Mouse (Mus musculus): ENCODE results near the gene Prrt1.

Prrt1 gene

DNA sequence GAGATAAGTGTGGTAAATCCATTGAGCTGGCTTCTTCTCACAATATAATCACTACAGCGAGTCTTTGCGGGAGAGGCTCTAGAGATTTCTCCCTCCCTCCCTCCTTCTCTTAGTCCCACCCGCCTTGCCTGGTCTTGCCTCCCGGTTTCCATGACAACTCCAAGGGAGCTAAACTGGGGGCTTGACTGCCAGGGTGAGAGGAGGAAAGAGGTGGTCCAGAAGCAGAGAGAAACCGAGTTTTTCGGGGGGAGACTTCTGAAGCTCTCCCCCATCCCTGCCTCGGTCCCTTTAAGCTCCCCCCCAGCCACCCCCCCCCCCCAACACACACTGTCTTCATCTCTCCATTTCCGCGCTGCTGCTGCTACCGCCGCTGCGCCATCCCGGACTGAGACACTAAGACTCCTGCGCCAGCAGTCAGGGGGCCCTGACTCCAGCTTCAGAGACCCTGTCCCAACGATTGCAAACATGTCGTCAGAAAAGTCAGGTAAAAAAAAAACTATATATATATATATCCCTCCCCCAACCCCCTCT lies at the start of gene Prrt1:
Gene Prrt1, plus strand, starts transcription at position 313 of the 531 bp plus-strand sequence.
- peak in 1 of 2 experiments; percentile 40 for DNase-seq

DNA sequence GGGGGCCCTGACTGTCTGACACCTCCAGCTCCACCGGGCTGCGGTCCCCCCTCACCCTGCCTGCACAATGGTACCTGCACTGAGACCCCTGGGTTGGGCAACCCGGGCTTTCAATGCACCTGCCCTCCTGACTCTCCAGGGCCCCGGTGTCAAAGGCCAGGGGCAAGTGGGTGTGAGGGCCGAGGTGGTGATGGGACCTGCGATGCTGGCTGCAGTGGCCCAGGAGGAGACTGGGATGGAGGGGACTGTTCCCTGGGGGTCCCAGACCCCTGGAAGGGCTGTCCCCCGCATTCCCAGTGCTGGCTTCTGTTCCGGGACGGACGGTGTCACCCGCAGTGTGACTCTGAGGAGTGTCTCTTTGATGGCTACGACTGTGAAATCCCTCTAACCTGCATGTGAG lies 46.8 kb upstream of the Prrt1 start:
- peak in 1 of 2 experiments; percentile 33 for DNase-seq

DNA sequence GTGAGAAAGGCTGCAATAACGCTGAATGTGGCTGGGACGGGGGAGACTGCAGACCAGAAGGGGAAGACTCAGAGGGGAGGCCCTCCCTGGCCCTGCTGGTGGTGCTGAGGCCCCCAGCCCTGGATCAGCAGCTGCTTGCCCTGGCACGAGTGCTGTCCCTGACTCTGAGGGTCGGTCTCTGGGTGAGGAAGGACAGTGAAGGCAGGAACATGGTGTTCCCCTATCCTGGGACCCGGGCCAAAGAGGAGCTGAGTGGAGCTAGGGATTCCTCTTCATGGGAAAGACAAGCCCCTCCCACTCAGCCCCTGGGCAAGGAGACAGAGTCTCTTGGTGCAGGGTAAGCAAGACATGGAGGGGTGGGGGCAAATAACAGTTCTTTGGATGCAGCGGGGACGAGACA lies 45.9 kb upstream of the Prrt1 start:
- DNase-seq, result peak in 1 of 2 experiments; percentile 51

DNA sequence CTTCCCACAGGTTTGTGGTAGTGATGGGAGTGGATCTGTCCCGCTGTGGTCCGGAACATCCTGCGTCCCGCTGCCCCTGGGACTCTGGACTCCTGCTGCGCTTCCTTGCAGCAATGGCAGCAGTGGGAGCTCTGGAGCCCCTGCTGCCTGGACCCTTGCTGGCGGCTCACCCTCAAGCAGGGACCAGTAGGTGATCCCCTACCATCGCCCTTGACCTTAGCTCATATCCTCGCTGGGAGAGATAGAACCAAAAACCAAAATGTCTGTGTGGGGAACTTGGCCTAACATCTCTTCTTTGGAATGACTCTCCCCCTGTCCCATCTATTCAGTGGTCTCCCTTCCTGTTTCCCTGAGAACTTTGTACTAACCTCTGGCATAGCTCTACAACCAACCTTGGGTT lies 45.5 kb upstream of the Prrt1 start:
- DNase-seq, result no peak

DNA sequence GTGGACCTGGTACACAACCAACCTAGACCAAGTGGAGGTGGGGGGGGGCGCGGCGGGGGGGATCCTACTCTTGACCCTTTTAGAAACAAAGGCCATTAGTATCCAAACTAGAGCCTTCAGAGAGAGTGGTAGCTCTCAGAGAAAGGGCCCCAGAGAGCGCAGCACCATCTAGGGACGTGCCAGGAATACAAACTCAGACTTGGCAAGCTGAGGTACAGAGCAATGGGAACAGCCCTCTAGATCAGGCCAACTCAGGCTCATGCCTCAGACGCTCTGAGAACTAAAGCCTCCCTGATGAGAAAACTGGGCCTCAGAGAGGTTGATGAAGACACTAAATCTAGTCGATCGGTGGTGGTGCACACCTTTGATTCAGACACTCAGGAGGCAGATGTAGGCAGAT lies 44.2 kb upstream of the Prrt1 start:
- no peak for DNase-seq

DNA sequence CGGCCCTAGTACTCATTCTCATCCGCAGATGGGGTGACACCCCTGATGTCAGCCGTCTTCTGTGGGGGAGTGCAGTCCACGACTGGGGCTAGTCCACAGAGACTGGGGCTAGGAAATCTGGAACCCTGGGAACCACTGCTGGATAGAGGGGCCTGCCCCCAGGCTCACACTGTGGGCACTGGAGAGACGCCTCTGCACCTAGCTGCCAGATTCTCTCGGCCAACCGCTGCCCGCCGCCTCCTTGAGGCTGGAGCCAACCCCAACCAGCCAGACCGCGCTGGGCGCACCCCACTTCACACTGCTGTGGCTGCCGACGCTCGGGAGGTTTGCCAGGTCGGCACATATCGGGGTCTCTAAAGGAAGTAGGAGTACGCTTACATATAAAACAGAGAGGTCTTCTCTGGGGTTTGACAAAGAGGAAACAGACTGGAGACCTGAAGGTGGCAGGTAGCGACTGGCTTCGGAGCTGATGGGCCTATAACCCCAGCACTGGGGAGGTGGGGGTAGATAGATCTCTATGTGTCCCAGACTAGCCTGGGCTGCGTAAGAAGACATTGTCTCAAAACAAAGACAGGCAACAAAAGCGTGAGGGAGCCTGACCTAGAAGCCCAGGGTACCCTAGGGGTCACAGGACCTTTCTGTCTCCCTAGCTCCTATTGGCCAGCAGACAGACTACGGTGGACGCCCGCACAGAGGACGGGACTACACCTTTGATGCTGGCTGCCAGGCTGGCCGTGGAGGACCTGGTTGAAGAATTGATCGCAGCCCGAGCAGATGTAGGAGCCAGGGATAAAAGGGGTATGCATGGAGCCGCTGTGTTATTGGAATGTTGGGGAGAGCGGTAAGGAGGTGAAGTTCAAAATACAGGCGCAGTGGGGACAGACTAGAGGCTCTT lies 43.2 kb upstream of the Prrt1 start:
- peak in 1 of 2 experiments; percentile 41 for DNase-seq

DNA sequence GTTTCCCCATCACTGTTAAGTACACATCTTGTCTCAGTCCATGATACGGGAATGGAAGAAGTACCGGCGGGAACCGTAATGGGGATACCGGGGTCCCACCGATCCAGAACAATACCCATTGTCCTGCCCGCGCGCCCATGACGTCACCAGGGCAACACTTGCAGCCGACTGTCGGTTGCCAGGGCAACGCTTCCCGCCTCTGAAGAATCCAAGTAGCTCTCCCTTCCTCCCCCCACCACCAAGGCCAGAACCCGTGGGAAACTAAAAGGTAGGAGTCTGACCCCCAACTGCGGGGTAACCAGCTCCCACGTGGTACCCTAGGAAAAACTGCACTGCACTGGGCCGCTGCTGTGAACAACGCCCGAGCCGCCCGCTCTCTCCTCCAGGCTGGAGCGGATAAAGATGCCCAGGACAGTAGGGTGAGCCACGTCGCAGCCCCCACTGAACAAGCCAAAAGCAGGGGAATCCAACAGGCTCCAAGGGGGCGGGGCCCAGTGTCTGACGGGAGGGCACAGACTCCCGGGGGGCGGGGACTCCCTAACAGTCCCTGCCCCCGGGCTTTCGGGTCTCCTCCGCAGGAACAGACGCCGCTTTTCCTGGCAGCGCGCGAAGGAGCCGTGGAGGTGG lies 42.4 kb upstream of the Prrt1 start:
- peak; percentile 93 to 94 for DNase-seq

DNA sequence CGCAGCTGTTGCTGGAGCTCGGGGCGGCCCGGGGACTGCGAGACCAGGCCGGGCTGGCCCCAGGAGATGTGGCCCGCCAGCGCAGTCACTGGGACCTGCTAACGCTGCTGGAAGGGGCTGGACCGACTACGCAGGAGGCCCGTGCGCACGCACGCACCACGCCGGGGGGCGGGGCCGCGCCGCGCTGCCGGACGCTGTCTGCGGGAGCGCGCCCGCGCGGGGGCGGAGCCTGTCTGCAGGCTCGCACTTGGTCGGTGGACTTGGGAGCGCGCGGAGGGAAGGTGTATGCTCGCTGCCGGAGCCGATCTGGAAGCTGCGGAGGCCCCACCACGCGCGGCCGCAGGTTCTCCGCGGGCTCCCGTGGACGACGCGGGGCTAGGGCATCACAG lies 41.9 kb upstream of the Prrt1 start:
- DNase-seq, result peak; percentile 97 to 99

DNA sequence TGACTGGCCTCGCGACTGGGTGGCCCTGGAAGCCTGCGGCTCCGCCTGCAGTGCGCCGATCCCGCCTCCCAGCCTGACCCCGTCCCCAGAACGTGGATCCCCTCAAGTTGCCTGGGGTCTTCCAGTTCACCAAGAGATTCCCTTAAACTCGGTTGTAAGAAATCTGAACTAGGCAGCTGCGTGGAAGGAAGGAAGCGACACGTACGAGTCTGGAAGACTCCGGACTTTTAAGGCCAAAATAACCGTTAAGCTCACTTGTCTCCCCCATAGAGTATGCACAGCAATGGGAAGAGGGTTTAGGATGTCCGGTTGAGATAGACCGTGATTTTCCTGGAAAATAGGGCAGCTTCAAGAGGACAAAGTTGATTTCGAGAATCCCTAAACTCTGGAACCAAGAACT lies 41.5 kb upstream of the Prrt1 start:
- DNase-seq, result no peak

DNA sequence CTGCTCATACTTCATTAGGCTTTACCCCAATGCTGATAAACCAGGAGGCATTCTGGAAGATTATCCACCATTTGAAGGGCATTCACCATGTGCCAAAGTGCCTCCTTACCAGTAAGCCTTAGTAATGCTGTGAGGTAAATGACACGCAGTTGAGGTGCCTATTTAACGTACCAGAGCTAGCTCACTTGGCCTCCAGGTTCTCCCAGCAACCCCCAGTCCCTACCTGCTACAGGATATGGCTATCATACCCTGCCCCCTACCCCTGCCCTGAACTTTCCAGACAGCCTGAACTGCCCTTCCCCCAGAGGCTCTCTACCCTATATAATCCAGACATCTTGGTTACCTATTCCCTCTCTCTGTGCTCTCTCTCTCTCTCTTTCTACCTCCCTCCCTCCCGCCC lies 40.6 kb upstream of the Prrt1 start:
- DNase-seq, result no peak

DNA sequence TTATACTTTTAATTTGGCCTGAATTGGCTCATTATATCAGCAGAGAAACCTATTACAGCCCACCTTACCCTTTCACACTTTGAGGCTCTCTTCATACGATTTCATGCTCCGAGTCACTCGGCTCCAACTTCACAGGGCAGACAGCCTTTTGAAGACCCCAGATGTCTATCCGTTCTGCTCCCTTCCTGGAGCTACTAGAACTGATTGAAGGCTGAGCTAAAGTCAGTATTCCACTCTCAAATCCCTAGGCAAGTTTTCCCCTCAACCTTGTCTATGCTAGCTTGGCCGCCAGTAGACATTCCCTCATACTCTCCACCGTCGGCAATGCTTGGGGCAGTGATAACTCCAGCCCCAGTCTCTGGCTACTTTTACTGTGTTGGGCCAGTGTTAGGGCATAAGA lies 40.1 kb upstream of the Prrt1 start:
- peak in 1 of 2 experiments; percentile 31 for DNase-seq

DNA sequence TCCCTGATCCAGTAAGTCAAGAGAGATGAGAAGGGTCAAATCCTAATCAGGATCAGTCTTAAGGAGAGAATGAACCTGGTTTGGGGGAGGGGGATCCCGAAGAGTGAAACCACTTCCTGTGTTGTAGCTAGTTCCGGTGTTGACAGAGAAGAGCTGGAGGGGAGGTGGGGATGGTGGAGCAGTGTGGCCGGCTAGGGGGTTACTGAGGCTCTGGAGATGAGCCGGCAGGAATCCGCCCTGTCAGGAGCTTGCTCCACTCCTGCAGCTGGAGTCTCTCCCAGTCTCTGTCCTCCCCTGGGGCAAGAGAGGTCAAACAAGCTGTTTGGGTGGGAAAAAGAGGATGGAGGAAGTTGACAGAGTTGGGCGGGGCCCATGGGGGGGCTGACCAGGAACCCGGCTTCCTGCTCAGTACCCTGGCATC lies 39.6 kb upstream of the Prrt1 start, which contains the start of gene Gpsm3:
Gene Gpsm3, plus strand, starts transcription at position 126 of the 421 bp plus-strand sequence.
- DNase-seq, result peak; percentile 63 to 82

DNA sequence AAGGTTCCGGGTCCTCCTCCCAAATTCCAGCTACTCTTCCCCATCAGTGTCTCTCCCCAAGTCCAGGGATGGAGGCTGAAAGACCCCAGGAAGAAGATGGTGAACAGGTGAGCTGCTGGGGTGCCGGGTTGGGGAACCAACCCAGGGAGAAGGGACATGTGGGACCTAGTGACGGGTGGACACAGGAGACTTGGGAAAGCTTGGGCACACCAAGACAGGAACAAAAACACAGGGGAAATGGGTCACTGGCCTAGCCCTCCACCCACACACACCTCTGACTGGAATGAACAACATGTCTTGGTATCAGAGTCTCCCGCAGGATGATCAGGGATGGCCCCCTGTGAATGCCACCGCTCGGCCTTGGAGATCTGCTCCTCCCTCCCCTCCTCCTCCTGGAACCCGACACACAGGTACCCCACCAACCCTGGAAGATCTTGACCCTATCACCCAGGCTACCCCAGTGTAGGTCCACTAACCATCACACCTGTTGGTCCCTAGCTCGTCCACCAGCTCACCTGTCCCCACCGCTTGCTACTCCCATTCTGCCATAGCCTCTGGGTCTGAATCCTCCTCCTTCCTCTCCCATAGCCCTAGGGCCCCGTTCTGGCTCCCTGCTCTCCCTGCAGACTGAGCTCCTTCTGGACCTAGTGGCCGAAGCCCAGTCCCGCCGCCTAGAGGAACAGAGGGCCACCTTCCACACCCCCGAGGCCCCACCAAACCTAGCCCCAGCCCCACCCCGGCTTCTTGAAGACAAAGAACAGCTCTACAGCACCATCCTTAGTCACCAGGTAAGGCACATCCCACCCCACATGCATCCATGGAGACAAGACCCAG lies 39.0 kb upstream of the Prrt1 start:
- peak in 1 of 2 experiments; percentile 52 for DNase-seq

DNA sequence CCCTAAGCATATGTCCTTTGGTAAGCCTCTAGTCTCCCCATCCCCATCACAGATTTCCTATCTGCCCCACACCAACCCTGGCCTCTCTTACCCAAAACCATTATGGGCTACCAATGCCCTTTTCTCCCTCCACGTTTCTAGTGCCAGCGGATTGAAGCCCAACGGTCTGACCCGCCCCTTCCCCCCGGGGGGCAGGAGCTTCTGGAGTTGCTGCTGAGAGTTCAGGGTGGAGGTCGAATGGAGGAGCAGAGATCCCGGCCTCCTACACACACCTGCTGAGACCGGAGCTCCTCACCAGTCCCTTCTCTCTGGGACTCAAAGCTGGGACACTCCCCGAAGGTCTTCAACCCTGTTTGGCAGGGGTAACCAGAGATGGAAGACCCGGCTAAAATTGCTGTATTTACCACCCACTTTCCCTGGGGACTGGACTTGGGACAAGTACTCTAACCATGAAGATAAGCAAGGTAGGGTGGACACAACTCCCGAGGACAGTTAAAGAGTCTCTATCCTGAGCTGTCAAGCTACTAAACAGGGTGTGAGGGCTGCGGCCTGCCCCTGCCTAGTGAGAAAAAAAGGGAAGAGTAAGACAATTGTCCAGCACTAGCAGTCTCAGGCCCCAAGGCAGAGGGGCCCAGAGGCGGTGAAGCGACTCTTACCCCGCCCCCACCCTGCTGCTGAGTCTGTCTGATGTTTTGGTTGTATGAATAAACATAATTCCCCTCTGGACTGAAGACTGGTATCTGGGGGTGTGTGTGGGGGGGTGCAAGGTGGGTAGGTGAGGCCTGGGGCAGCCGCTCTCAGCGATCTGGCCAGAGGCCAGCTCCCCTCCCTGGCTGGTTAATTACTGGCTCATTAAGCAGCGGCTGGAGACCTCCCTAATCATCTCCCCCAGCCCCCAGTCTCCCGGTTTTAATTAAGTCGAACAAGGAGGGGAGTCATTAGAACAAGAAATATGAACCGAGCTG lies 38.0 kb upstream of the Prrt1 start, which contains the start of gene Pbx2:
Gene Pbx2, plus strand, starts transcription at position 238 of the 965 bp plus-strand sequence.
- peak in 1 of 2 experiments; percentile 75 for DNase-seq

DNA sequence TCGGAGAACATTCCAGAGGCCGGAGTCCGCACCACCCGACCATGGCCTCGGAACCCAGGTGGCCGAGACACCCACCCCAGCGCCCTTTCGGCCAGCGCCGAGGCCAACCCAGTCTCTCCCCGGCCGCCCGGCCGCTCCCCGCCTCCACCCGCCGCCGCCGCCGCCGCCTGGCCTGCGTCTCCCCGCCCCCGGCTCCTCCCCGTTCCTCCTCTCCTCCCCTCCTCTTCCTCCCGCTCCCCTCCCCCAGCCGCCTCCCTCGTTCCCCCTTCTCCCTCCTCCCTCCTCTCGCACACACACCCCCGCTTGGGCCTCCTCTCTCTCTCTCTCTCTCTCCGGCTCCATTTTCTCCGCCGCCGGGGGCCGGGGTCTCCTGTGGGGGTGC lies 37.3 kb upstream of the Prrt1 start:
- peak; percentile 96 to 97 for DNase-seq

DNA sequence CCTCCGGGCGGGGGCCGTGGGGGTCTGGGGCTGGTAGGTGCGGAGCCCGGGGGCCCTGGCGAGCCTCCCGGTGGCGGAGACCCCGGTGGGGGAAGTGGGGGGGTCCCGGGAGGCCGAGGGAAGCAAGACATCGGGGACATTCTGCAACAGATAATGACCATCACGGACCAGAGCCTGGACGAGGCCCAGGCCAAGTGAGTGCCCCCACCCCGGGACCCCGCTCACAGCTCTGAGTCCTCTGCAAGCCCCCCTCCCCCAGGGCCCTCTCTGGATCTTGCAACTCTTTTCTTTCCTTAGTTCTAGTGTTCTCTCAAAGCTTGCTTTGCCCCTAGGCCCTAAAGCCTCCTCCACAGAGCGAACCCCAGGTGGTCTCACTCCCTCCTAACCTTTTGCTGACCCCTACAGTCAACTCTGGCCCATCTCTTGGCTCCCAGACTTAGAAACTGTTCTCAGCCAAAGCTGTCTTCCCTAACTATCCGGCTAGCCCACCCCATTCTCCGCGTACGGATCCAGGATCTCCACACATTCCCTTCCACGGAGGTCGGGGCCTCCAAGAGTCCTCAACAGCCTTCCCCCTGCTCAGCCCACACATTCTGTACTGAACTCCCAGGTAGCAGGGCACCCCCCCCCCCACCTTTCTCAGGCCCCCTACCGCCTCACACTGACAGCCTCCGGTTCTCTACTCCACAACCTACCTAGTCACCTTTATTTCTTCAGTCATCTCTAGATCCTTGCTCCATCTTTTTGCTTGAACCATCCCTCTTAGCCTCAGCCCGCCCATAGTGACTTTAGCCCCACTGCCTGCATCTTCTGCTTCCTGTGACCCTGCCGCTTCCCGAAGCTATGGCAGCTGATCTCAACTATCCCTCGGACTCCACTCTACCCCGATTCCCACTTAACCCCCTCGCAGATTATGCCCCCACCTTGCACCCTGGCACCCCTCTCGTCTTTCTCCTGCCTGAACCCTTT lies 36.5 kb upstream of the Prrt1 start:
- DNase-seq, result peak; percentile 58 to 67

DNA sequence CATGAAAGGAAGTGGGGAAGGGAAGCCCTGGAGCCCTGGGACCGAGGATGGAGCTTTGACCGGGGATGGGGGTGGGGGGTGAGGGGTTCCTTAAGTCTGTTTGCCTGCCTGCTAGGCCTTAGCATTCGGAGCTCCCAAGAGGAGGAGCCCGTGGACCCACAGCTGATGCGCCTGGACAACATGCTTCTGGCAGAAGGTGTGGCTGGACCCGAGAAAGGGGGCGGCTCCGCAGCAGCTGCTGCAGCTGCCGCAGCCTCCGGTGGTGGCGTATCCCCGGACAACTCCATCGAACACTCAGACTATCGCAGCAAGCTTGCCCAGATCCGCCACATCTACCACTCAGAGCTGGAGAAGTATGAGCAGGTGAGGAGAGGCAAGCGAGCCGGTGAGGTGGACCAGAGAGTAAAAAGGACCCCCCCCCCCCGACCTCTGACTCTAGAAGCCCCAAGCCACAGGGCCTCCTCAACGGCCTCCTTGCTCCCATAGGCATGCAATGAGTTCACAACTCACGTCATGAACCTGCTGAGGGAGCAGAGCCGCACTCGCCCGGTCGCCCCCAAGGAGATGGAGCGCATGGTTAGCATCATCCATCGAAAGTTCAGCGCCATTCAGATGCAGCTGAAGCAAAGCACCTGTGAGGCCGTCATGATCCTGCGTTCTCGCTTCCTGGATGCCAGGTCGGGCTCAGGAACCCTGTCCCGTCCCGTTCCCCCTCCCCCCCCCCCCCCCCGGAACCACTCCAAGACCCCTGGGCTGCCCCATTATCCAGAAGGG lies 35.4 kb upstream of the Prrt1 start:
- peak in 1 of 2 experiments; percentile 54 for DNase-seq

DNA sequence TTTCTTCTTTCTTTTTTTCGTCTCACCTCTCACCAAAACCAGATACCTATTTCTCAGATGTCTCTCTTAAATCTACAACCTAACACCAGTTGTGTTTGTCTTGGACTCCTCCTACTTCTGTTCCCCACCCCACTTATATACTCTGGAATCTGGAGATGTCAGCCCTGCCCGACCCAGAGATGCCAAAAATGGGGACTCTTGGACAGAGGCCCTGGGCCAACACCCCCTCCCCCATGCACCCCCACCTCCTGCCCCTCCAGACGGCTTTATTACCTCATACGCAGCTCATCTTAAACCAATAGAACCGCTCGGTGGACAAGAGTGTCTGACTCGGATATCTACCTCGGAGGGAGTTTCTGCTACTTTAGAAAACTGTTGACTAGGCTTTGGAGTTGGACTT lies 33.2 kb upstream of the Prrt1 start:
- no peak for DNase-seq

DNA sequence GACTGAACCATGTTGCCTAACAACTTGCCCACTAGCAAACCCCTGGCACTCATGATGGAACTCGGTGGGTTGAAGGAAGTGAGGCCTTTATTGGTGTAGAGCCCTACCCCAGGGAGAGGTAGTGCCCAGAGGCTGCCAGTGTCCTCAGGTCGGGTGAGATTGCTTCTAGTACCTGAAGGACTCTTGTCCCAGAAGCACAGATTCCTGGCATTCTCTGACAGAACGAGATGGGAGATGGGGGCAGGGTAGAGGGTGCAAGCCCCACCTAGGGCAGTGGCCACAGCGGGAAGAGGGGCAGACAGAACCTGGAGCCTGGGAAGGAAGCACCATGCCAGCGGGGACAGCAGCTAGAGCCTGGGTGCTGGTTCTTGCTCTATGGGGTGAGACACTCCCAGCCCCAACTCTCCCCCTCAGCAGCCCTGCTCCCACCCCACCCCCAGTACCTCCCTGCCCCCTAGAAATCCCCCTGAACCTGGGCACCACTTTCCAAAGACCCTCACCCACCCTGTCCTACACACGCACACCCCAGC lies 31.7 kb upstream of the Prrt1 start, which contains the start of gene Ager:
Gene Ager, plus strand, starts transcription at position 297 of the 530 bp plus-strand sequence.
- DNase-seq, result peak in 1 of 2 experiments; percentile 36
